Mouse (Mus musculus) C2C12 (cell line): ENCODE results near the gene Elof1.

Source experiments
- CTCF ChIP-seq: IDR thresholded peaks from one replicate; pipeline ENCODE4 v1.5.1; 2011; ENCODE audit not compliant: control insufficient read depth, insufficient read depth, insufficient read length
- MAX ChIP-seq: IDR thresholded peaks from one replicate; pipeline ENCODE4 v1.6.1; 2011; ENCODE audit warnings: mild to moderate bottlenecking, control low read depth
- MYOD1 ChIP-seq: IDR thresholded peaks from one replicate; pipeline ENCODE4 v1.6.1; 2011; ENCODE audit warnings: low read depth; ENCODE audit not compliant: control insufficient read depth, insufficient read length
- MYOG ChIP-seq: IDR thresholded peaks from one replicate; pipeline ENCODE4 v1.6.1; 2011; ENCODE audit not compliant: control insufficient read depth, insufficient read length; ENCODE audit errors: extremely low read depth

DNA sequence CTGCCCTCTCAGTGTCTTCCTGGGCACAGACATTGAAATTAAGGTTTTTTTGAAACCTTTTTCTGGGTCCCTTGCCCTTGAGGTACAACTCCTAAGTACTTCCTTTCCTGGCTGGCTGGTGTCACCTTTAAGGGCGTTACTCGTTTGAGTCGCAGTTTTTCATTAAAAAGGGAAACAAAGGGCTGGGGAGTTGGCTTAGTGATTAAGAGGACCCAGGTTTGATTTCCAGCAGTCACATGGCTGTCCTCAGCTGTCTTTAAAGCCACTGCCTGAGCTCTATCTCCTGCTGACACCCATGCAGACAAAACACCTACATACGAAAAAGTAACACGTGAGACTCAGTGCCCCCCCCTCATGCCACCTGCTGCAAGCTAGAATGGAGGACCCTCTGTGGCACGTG, 49.0 kb upstream of the Elof1 start:
- TF ChIP-seq CTCF = no peak
- TF ChIP-seq MYOG = no peak
- no peak for TF ChIP-seq MYOD1
- no peak for TF ChIP-seq MAX
